Mouse (Mus musculus) MEL (cell line): Measurements from ENCODE around the gene Ubc. TPM values are rescaled to one million over a fixed set of nuclear protein-coding genes. Genes with fewer than 3 reads are reported as not detected.

Experiments used
- DNase-seq: peaks from one replicate; pipeline ENCODE4 v3.0.0; 2011; ENCODE audit warnings: low read depth, low spot score
- H3K27ac ChIP-seq: 2 replicates; pipeline ENCODE4 v1.5.1; 2012; ENCODE audit warnings: low read depth, mild to moderate bottlenecking, control low read depth, low read length, moderate library complexity; ENCODE audit not compliant: control insufficient read depth
- H3K27me3 ChIP-seq, 2 experiments: fragments of 150-350 bp in 1 of 2; sonication (generic) in 1 of 2; 2 replicates each; pipeline ENCODE4 v1.6.1; 2012; ENCODE audit warnings: low read length in 2 of 2, mild to moderate bottlenecking in 2 of 2, improper control_type of control experiment in 1 of 2, moderate library complexity in 1 of 2; ENCODE audit not compliant: insufficient read depth in 2 of 2, control insufficient read depth in 1 of 2
- H3K36me3 ChIP-seq, 2 experiments: 2 replicates each; pipeline ENCODE4 v1.6.1; 2012 to 2014; ENCODE audit warnings: low read length in 2 of 2, improper control_type of control experiment in 1 of 2, inconsistent platforms in 1 of 2, mild to moderate bottlenecking in 1 of 2; ENCODE audit not compliant: insufficient read depth in 2 of 2, control insufficient read depth in 1 of 2
- H3K4me1 ChIP-seq, 2 experiments: fragments of 150-350 bp in 1 of 2; sonication (generic) in 1 of 2; 2 replicates each; pipeline ENCODE4 v1.6.1; 2012; ENCODE audit warnings: low read length in 2 of 2, improper control_type of control experiment in 1 of 2, mild to moderate bottlenecking in 1 of 2; ENCODE audit not compliant: insufficient read depth in 2 of 2, control insufficient read depth in 1 of 2
- H3K4me3 ChIP-seq, 2 experiments: fragments of 150-350 bp in 1 of 2; sonication (generic) in 1 of 2; 2 replicates each; pipeline ENCODE4 v1.5.1; 2012; ENCODE audit warnings: low read depth in 2 of 2, low read length in 2 of 2, mild to moderate bottlenecking in 2 of 2, moderate library complexity in 2 of 2, control low read depth in 1 of 2, improper control_type of control experiment in 1 of 2; ENCODE audit not compliant: control insufficient read depth in 1 of 2, insufficient read depth in 1 of 2
- H3K79me2 ChIP-seq: 2 replicates; pipeline ENCODE4 v1.6.1; 2012; ENCODE audit warnings: mild to moderate bottlenecking, low read length, moderate library complexity; ENCODE audit not compliant: control insufficient read depth, poor library complexity, insufficient read depth
- H3K9ac ChIP-seq: 2 replicates; pipeline ENCODE4 v1.6.1; 2012; ENCODE audit warnings: low read depth, mild to moderate bottlenecking, control low read depth, low read length, moderate library complexity; ENCODE audit not compliant: control insufficient read depth, poor library complexity, severe bottlenecking
- H3K9me3 ChIP-seq: fragments of 150-350 bp; sonication (generic); replicated peaks from 2 replicates; pipeline ENCODE4 v1.6.1; 2012; ENCODE audit warnings: mild to moderate bottlenecking, low read length, improper control_type of control experiment, moderate library complexity; ENCODE audit not compliant: insufficient read depth
- BHLHE40 ChIP-seq: IDR thresholded peaks from 2 replicates; pipeline ENCODE4 v1.6.1; 2012; ENCODE audit warnings: low read depth, mild to moderate bottlenecking, inconsistent platforms, low read length, improper control_type of control experiment, borderline replicate concordance
- CHD1 ChIP-seq: IDR thresholded peaks from 2 replicates; pipeline ENCODE4 v1.6.1; 2012; ENCODE audit warnings: low read depth, mild to moderate bottlenecking, inconsistent platforms, low read length, improper control_type of control experiment
- CTCF ChIP-seq, 3 experiments: IDR thresholded peaks in 2 of 3; conservative IDR thresholded peaks in 1 of 3; 2 replicates each; pipeline ENCODE4 v1.5.1; 2011 to 2012; ENCODE audit warnings: low read length in 3 of 3, low read depth in 2 of 3, mild to moderate bottlenecking in 2 of 3, improper control_type of control experiment in 1 of 3, inconsistent platforms in 1 of 3, mixed read lengths in 1 of 3, moderate library complexity in 1 of 3; ENCODE audit not compliant: control insufficient read depth in 1 of 3, insufficient read depth in 1 of 3, poor library complexity in 1 of 3, severe bottlenecking in 1 of 3
- E2F4 ChIP-seq: IDR thresholded peaks from 2 replicates; pipeline ENCODE4 v1.6.1; 2011; ENCODE audit warnings: low read depth, low read length, improper control_type of control experiment, borderline replicate concordance
- EP300 ChIP-seq, 2 experiments: IDR thresholded peaks; 2 replicates each; pipeline ENCODE4 v1.6.1; 2011; ENCODE audit warnings: improper control_type of control experiment in 2 of 2, low read length in 2 of 2, low read depth in 1 of 2, mild to moderate bottlenecking in 1 of 2
- GABPA ChIP-seq: IDR thresholded peaks from 2 replicates; pipeline ENCODE4 v1.6.1; 2012; ENCODE audit warnings: low read depth, mild to moderate bottlenecking, inconsistent platforms, low read length, improper control_type of control experiment, moderate library complexity
- GATA1 ChIP-seq: IDR thresholded peaks from 2 replicates; pipeline ENCODE4 v1.6.1; 2011; ENCODE audit warnings: low read depth, low read length, improper control_type of control experiment
- HCFC1 ChIP-seq: IDR thresholded peaks from 2 replicates; pipeline ENCODE4 v1.6.1; 2012; ENCODE audit warnings: low read depth, mild to moderate bottlenecking, inconsistent platforms, low read length, improper control_type of control experiment, moderate library complexity
- KAT2A ChIP-seq: conservative IDR thresholded peaks from 2 replicates; pipeline ENCODE4 v1.6.1; 2012; ENCODE audit warnings: low read depth, low read length, improper control_type of control experiment, inconsistent platforms
- MAFK ChIP-seq: IDR thresholded peaks from 2 replicates; pipeline ENCODE4 v1.6.1; 2011; ENCODE audit warnings: low read depth, mild to moderate bottlenecking, low read length, improper control_type of control experiment, borderline replicate concordance
- MAX ChIP-seq: IDR thresholded peaks from 2 replicates; pipeline ENCODE4 v1.6.1; 2011; ENCODE audit warnings: low read length, improper control_type of control experiment
- MAZ ChIP-seq: IDR thresholded peaks from 2 replicates; pipeline ENCODE4 v1.6.1; 2012; ENCODE audit warnings: low read depth, mild to moderate bottlenecking, inconsistent platforms, low read length, improper control_type of control experiment
- MXI1 ChIP-seq: IDR thresholded peaks from 2 replicates; pipeline ENCODE4 v1.6.1; 2011; ENCODE audit warnings: mild to moderate bottlenecking, low read depth, low read length, improper control_type of control experiment
- MYB ChIP-seq: IDR thresholded peaks from 2 replicates; pipeline ENCODE4 v1.6.1; 2011; ENCODE audit warnings: mild to moderate bottlenecking, low read depth, low read length, improper control_type of control experiment
- MYC ChIP-seq: IDR thresholded peaks from 2 replicates; pipeline ENCODE4 v1.6.1; 2011; ENCODE audit warnings: low read depth, mild to moderate bottlenecking, low read length, improper control_type of control experiment, moderate library complexity
- NELFE ChIP-seq: IDR thresholded peaks from 2 replicates; pipeline ENCODE4 v1.6.1; 2011; ENCODE audit warnings: low read depth, low read length, improper control_type of control experiment
- POLR2A ChIP-seq, 2 experiments: IDR thresholded peaks; 2 replicates each; pipeline ENCODE4 v1.6.1; 2011 to 2012; ENCODE audit warnings: low read length in 2 of 2, mild to moderate bottlenecking in 2 of 2, control low read depth in 1 of 2, improper control_type of control experiment in 1 of 2, low read depth in 1 of 2, moderate library complexity in 1 of 2; ENCODE audit not compliant: control insufficient read depth in 1 of 2, insufficient read depth in 1 of 2, poor library complexity in 1 of 2
- POLR2AphosphoS2 ChIP-seq: IDR thresholded peaks from 2 replicates; pipeline ENCODE4 v1.6.1; 2011; ENCODE audit warnings: low read length, improper control_type of control experiment
- POLR2AphosphoS5 ChIP-seq: IDR thresholded peaks from 2 replicates; pipeline ENCODE4 v1.6.1; 2012; ENCODE audit warnings: low read depth, borderline replicate concordance, mild to moderate bottlenecking, inconsistent platforms, low read length, moderate library complexity, mixed read lengths
- RAD21 ChIP-seq: IDR thresholded peaks from 2 replicates; pipeline ENCODE4 v1.6.1; 2011; ENCODE audit warnings: mild to moderate bottlenecking, low read depth, low read length, improper control_type of control experiment
- RCOR1 ChIP-seq: IDR thresholded peaks from 2 replicates; pipeline ENCODE4 v1.6.1; 2012; ENCODE audit warnings: low read depth, mild to moderate bottlenecking, inconsistent platforms, low read length, improper control_type of control experiment
- SIN3A ChIP-seq: IDR thresholded peaks from 2 replicates; pipeline ENCODE4 v1.6.1; 2012; ENCODE audit warnings: low read length, improper control_type of control experiment, inconsistent platforms
- SMC3 ChIP-seq: IDR thresholded peaks from 2 replicates; pipeline ENCODE4 v1.6.1; 2011; ENCODE audit warnings: low read depth, low read length, improper control_type of control experiment
- TAL1 ChIP-seq: IDR thresholded peaks from 2 replicates; pipeline ENCODE4 v1.6.1; 2012; ENCODE audit warnings: mild to moderate bottlenecking, inconsistent platforms, low read length, moderate library complexity, mixed read lengths
- TBP ChIP-seq: IDR thresholded peaks from 2 replicates; pipeline ENCODE4 v1.8.0; 2011; ENCODE audit warnings: low read depth, low read length, improper control_type of control experiment
- TCF12 ChIP-seq: IDR thresholded peaks from 2 replicates; pipeline ENCODE4 v1.6.1; 2014; ENCODE audit warnings: low read depth, mild to moderate bottlenecking, inconsistent platforms, low read length, improper control_type of control experiment, moderate library complexity
- USF1 ChIP-seq: IDR thresholded peaks from 2 replicates; pipeline ENCODE4 v1.6.1; 2014; ENCODE audit warnings: low read depth, mild to moderate bottlenecking, inconsistent platforms, low read length, improper control_type of control experiment, moderate library complexity
- USF2 ChIP-seq, 2 experiments: IDR thresholded peaks; 2 replicates each; pipeline ENCODE4 v1.6.1; 2011 to 2012; ENCODE audit warnings: improper control_type of control experiment in 2 of 2, low read length in 2 of 2, borderline replicate concordance in 1 of 2, inconsistent platforms in 1 of 2, low read depth in 1 of 2, mild to moderate bottlenecking in 1 of 2; ENCODE audit not compliant: insufficient read depth in 1 of 2
- ZC3H11A ChIP-seq: IDR thresholded peaks from 2 replicates; pipeline ENCODE4 v1.6.1; 2012; ENCODE audit warnings: low read depth, mild to moderate bottlenecking, inconsistent platforms, low read length, improper control_type of control experiment
- ZKSCAN1 ChIP-seq: IDR thresholded peaks from 2 replicates; pipeline ENCODE4 v1.6.1; 2012; ENCODE audit warnings: low read depth, mild to moderate bottlenecking, inconsistent platforms, low read length, improper control_type of control experiment, moderate library complexity
- ZMIZ1 ChIP-seq: IDR thresholded peaks from 2 replicates; pipeline ENCODE4 v1.6.1; 2012; ENCODE audit warnings: low read depth, mild to moderate bottlenecking, inconsistent platforms, low read length, improper control_type of control experiment, moderate library complexity
- ZNF384 ChIP-seq: IDR thresholded peaks from 2 replicates; pipeline ENCODE4 v1.6.1; 2012; ENCODE audit warnings: low read depth, mild to moderate bottlenecking, inconsistent platforms, low read length, improper control_type of control experiment
- polyA plus RNA-seq, 2 experiments: library from polyadenylated mRNA; stranded (reverse) in 1 of 2; unstranded in 1 of 2; fragments of >175 nt in 1 of 2; fragments of >200 nt in 1 of 2; gene quantifications; 2 replicates each; pipeline versions ENCODE4 v1.2.1 to v1.2.4; 2012; ENCODE audit warnings: low replicate concordance in 2 of 2, low read depth in 1 of 2; ENCODE audit not compliant: insufficient read length in 2 of 2, insufficient read depth in 1 of 2, missing spikeins in 1 of 2
- total RNA-seq: library from RNA; depleted of rRNA; stranded (reverse); fragments of 300-350 nt; gene quantifications from 2 replicates; pipeline ENCODE4 v1.2.3, GENCODE M21; 2012

Ubc gene
- total and polyA plus RNA-seq, 3 experiments: 113 to 1,075 (median 511) TPM

DNA sequence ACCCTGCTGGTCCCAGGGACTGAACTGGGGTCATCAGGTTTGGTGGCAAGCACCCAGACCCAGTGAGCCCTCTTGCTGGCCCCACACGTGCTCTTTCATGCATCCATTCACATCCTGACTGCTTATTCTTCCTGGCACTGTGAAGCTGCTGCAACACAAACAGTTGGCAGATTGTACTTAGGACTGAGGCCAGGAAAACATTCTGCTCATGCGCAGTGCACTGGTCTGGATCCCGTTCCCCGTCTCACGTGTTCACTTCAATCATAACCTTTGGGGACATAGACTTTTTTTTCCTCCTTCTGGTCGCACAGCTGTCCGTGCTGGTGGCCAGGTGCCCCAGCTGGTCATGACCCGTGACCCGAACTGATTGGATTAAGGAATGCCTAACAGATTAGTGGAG, 29.4 kb downstream of the Ubc start:
- no peak for TF ChIP-seq RAD21
- no peak for TF ChIP-seq BHLHE40
- no peak for TF ChIP-seq POLR2A (IDR thresholded peaks at IDR 0.05; ENCODE audit: control insufficient read depth in 1 of 2, insufficient read depth in 1 of 2, low read depth in 1 of 2, low read length in 2 of 2, poor library complexity in 1 of 2)
- no peak for TF ChIP-seq E2F4
- Histone ChIP-seq H3K36me3 (peaks cover 0 to 4% of the 10 kb centered on the region in 2 experiments; a peak in 2 of 4 replicates), H3K4me3 (no peak overlapping the region), H3K27ac (no peak overlapping the region), H3K9me3 (no peaks in the 10 kb centered on the region), H3K4me1 (peaks cover 0 to 8% of the 10 kb centered on the region in 2 experiments; a peak in 2 of 4 replicates), H3K9ac (no peak overlapping the region), H3K79me2 (no peaks in the 10 kb centered on the region), H3K27me3 (no peaks in the 10 kb centered on the region)
- DNase-seq: no peak

DNA sequence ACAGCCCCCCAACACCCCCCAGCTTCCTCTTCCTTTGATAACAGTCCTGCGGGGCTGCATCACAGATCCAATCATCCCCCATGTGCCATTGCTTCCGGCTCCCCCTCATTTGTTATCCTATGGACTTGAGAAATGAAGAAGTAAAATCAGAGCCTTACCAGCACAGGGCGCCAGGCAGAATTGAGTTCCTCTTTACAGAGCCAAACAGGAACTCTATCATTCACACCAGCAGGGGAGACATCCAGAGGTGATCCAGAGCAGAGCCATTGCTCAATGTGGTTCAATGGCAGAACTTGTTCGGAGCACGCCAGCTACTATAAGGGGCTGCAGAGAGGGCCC, 31.8 kb downstream of the Ubc start:
- Histone ChIP-seq H3K27ac (peak overlapping the region; percentile 77), H3K79me2 (no peaks in the 10 kb centered on the region), H3K9ac (peak overlapping the region; percentile 41; the same call in 1 of the 2 replicates), H3K36me3 (peaks cover 0 to 4% of the 10 kb centered on the region in 2 experiments; a peak in 2 of 4 replicates), H3K4me3 (peak overlapping the region; percentile 36 to 47), H3K4me1 (peaks cover 0 to 11% of the 10 kb centered on the region in 2 experiments; a peak in 2 of 4 replicates), H3K27me3 (no peaks in the 10 kb centered on the region), H3K9me3 (no peaks in the 10 kb centered on the region)
- DNase-seq: peak; percentile 99
- TF ChIP-seq ZNF384 (no peak), MAZ (peak; percentile 89), SMC3 (peak; percentile 38), TAL1 (peak; percentile 76), RCOR1 (peak; percentile 99), BHLHE40 (peak; percentile 81), MAFK (peak; percentile 60; the same call in 1 of the 2 replicates), MAX (peak; percentile 88), TCF12 (peak; percentile 83), ZC3H11A (no peak), GATA1 (peak; percentile 91), GABPA (no peak), HCFC1 (no peak; the same call in 1 of the 2 replicates), NELFE (no peak), TBP (peak; percentile 51; the same call in 1 of the 2 replicates), ZMIZ1 (no peak), CHD1 (no peak), MYB (no peak), ZKSCAN1 (no peak), POLR2A (IDR thresholded peaks at IDR 0.05; ENCODE audit: control insufficient read depth in 1 of 2, insufficient read depth in 1 of 2, low read depth in 1 of 2, low read length in 2 of 2, poor library complexity in 1 of 2) (peak in 1 of 2 experiments; percentile 36; a peak in 1 of 4 replicates), KAT2A (peak; percentile 30; the same call in 1 of the 2 replicates), USF1 (peak; percentile 59), MYC (peak; percentile 85), POLR2AphosphoS2 (no peak), SIN3A (peak; percentile 87), USF2 (IDR thresholded peaks at IDR 0.05; ENCODE audit: borderline replicate concordance in 1 of 2, insufficient read depth in 1 of 2, low read depth in 1 of 2, low read length in 2 of 2) (no peak), CTCF (IDR thresholded peaks at IDR 0.05 in 2 of 3, conservative IDR thresholded peaks at IDR 0.05 in 1 of 3; ENCODE audit: control insufficient read depth in 1 of 3, insufficient read depth in 1 of 3, low read depth in 2 of 3, low read length in 3 of 3, poor library complexity in 1 of 3, severe bottlenecking in 1 of 3) (peak in 1 of 3 experiments; percentile 44; a peak in 2 of 6 replicates), RAD21 (peak; percentile 11), POLR2AphosphoS5 (no peak), MXI1 (peak; percentile 75; the same call in 1 of the 2 replicates), EP300 (IDR thresholded peaks at IDR 0.05; ENCODE audit: low read depth in 1 of 2, low read length in 2 of 2) (peak; percentile 91 to 94)
